ENCODE assay signal across 23 mouse cellular contexts in the genomic region with DNA sequence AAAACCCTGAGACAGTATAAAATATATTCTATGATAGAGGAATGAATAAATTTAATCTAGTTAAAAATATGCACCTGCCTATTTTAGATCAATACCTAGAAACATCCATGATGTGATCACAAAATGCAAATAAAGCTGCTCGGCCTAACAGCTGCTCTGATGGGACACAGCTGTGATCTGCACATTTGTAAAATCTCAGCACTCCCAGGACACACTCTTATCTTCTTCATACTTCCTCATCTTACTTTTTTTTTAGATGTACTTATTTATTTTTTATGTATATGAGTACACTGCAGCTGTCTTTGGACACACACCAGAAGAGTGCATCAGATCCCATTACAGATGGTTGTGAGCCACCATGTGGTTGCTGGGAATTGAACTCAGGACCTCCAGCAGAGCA. TPM values are rescaled to one million over a fixed set of nuclear protein-coding genes. Genes with fewer than 3 reads are reported as not detected.
DNase-seq lines count a peak whose midpoint lies in the region; ATAC-seq and TF ChIP-seq lines count a peak whose summit lies in the region.
"Had no signal": no experiment of that assay in that cellular context is flagged by ENCODE, and none has a peak within 500 bp of the region (broad histone marks: within the 10 kb centered on the region; RNA-seq: fewer than 3 reads in every experiment).

No protein-coding gene starts in this region.

- peaks cover 2% of the 10 kb centered on the region for H3K79me2 ChIP-seq in MEL (ENCODE audit: control insufficient read depth, insufficient read depth, low read length, poor library complexity)

- H3K9me3 ChIP-seq in neural tube, embryonic 15.5 days (replicated peaks) = no peaks in the 10 kb centered on the region
- no peaks in the 10 kb centered on the region for H3K9me3 ChIP-seq in MEL (replicated peaks; ENCODE audit: insufficient read depth, low read length)
- H3K9me3 ChIP-seq: G1E had no signal

- CTCF ChIA-PET in Patski (lab: Charles Lee) = interaction anchor here (1.2 kb wide), 1 partner anchor 18 kb away, joined by 3 read pairs; no protein-coding TSS in a partner anchor

- 50% methylated on average over 1 of the region's 1 CpGs for WGBS in neural tube, embryonic 15.5 days

- in situ Hi-C loops in Patski (cut with MboI; ENCODE audit: low pct_unique_long_range_greater_than_20kb) = no loop called here

- DNase-seq in heart, adult 11 months = peak; percentile 71
- DNase-seq in heart, postnatal 10 days = no peak
- DNase-seq in neural tube, embryonic 10.5 days (ENCODE audit: extremely low spot score, low spot score) = peak; percentile 3
- DNase-seq in MEL (ENCODE audit: low read depth, low spot score) (no peak), Patski (ENCODE audit: low read depth, low spot score) (no peak)
- no peak for DNase-seq in kidney, adult 18-20 months
- DNase-seq in cerebellum, adult 11-12 months = no peak
- DNase-seq: adrenal gland, adult 2 months; adrenal gland, adult 8-10 months; adrenal gland, postnatal 10 days; adrenal gland, postnatal 14 days; adrenal gland, postnatal 25 days; adrenal gland, postnatal 36 days; B cell, adult 2 months; cerebellum, adult 11 months; cerebellum, adult 18-20 months; cerebellum, adult 2 months; cerebellum, adult 8-10 months had no signal

- no peak overlapping the region for H3K4me3 ChIP-seq in neural tube, embryonic 15.5 days (replicated peaks)
- no peak overlapping the region for H3K4me3 ChIP-seq in MEL (ENCODE audit: control insufficient read depth in 1 of 2, insufficient read depth in 1 of 2, low read depth in 2 of 2, low read length in 2 of 2)

- no peaks in the 10 kb centered on the region for H3K4me1 ChIP-seq in neural tube, embryonic 15.5 days
- H3K4me1 ChIP-seq in MEL (ENCODE audit: control insufficient read depth in 1 of 2, insufficient read depth in 2 of 2, low read length in 2 of 2) = no peaks in the 10 kb centered on the region

- no peak overlapping the region for H3K4me2 ChIP-seq in neural tube, embryonic 15.5 days

- ATAC-seq in neural tube, embryonic 15.5 days (ENCODE audit: low FRiP score) = no peak
- no peak for ATAC-seq in Patski
- ATAC-seq: activated CD4-positive, CD25-positive, alpha-beta regulatory T cell, adult 4 months; CD4-positive, CD25-positive, alpha-beta regulatory T cell, adult 4 months had no signal

- POLR2A ChIA-PET in Patski (lab: Charles Lee) = interaction anchor here (1.2 to 1.8 kb wide), 2 partner anchors 18 to 166 kb away, joined by 3 to 7 read pairs; a partner anchor contains a TSS

- intact Hi-C loops in heart, postnatal 10 days (cut with DNase I) = no loop called here

- H3K9ac ChIP-seq in neural tube, embryonic 15.5 days (replicated peaks) = no peak overlapping the region
- H3K9ac ChIP-seq in MEL (ENCODE audit: control insufficient read depth, low read depth, low read length, poor library complexity, severe bottlenecking) = no peak overlapping the region

- TF ChIP-seq EP300 in MEL (IDR thresholded peaks at IDR 0.05; ENCODE audit: low read depth in 1 of 2, low read length in 2 of 2) = no peak

- TF ChIP-seq CTCF in MEL (IDR thresholded peaks at IDR 0.05 in 2 of 3, conservative IDR thresholded peaks at IDR 0.05 in 1 of 3; ENCODE audit: control insufficient read depth in 1 of 3, insufficient read depth in 1 of 3, low read depth in 2 of 3, low read length in 3 of 3, poor library complexity in 1 of 3, severe bottlenecking in 1 of 3) (no peak), Patski (IDR thresholded peaks at IDR 0.05) (peak; percentile 9)

- no peaks in the 10 kb centered on the region for H3K27me3 ChIP-seq in neural tube, embryonic 15.5 days (replicated peaks)
- H3K27me3 ChIP-seq in MEL (ENCODE audit: control insufficient read depth in 1 of 2, insufficient read depth in 2 of 2, low read length in 2 of 2) (no peaks in the 10 kb centered on the region), Patski (no peaks in the 10 kb centered on the region)
- H3K27me3 ChIP-seq: CH12.LX had no signal

- H3K36me3 ChIP-seq in neural tube, embryonic 15.5 days = peaks cover 20% of the 10 kb centered on the region
- peaks cover 0 to 38% of the 10 kb centered on the region in 2 experiments; a peak in 2 of 4 replicates for H3K36me3 ChIP-seq in MEL (ENCODE audit: control insufficient read depth in 1 of 2, insufficient read depth in 2 of 2, low read length in 2 of 2)

- TF ChIP-seq POLR2A in MEL (IDR thresholded peaks at IDR 0.05; ENCODE audit: control insufficient read depth in 1 of 2, insufficient read depth in 1 of 2, low read depth in 1 of 2, low read length in 2 of 2, poor library complexity in 1 of 2) = no peak

- TF ChIP-seq RAD21 in MEL (IDR thresholded peaks at IDR 0.05; ENCODE audit: low read depth, low read length) = no peak

- H3K27ac ChIP-seq in neural tube, embryonic 15.5 days (replicated peaks) = no peak overlapping the region
- no peak overlapping the region for H3K27ac ChIP-seq in MEL (ENCODE audit: control insufficient read depth, low read depth, low read length)

TF ChIP-seq in MEL, 35 proteins besides CTCF, POLR2A, EP300 and RAD21:
- TF ChIP-seq ZNF384 (IDR thresholded peaks at IDR 0.05; ENCODE audit: low read depth, low read length) = peak; percentile 64
- TF ChIP-seq GATA1 (IDR thresholded peaks at IDR 0.05; ENCODE audit: low read depth, low read length) = peak; percentile 40; the same call in 1 of the 2 replicates
- TF ChIP-seq ETS1 (IDR thresholded peaks at IDR 0.05; ENCODE audit: low read depth, low read length) = peak; percentile 32; the same call in 1 of the 2 replicates
- no peak for TF ChIP-seq MAX (IDR thresholded peaks at IDR 0.05; ENCODE audit: low read length)
- no peak for TF ChIP-seq MXI1 (IDR thresholded peaks at IDR 0.05; ENCODE audit: low read depth, low read length)
- no peak for TF ChIP-seq MEF2A (IDR thresholded peaks at IDR 0.05; ENCODE audit: extremely low read depth, insufficient replicate concordance, low read depth, low read length, poor library complexity, severe bottlenecking)
- TF ChIP-seq NELFE (IDR thresholded peaks at IDR 0.05; ENCODE audit: low read depth, low read length) = no peak
- no peak for TF ChIP-seq MAFK (IDR thresholded peaks at IDR 0.05; ENCODE audit: borderline replicate concordance, low read depth, low read length)
- no peak for TF ChIP-seq NRF1 (IDR thresholded peaks at IDR 0.05; ENCODE audit: insufficient read depth, low read depth, low read length, poor library complexity, severe bottlenecking)
- no peak for TF ChIP-seq ZKSCAN1 (IDR thresholded peaks at IDR 0.05; ENCODE audit: low read depth, low read length)
- TF ChIP-seq MAZ (IDR thresholded peaks at IDR 0.05; ENCODE audit: low read depth, low read length) = no peak
- no peak for TF ChIP-seq MYB (IDR thresholded peaks at IDR 0.05; ENCODE audit: low read depth, low read length)
- peak; percentile 73 for TF ChIP-seq RCOR1 (IDR thresholded peaks at IDR 0.05; ENCODE audit: low read depth, low read length)
- TF ChIP-seq SIN3A (IDR thresholded peaks at IDR 0.05; ENCODE audit: low read length) = no peak

RNA-seq across cellular contexts. Expression of a gene that starts 20.4 kb away (rescaled TPM):
- 10 to 100 TPM; 36.3 to 37.8 TPM for total RNA-seq in heart, postnatal 10 days (2021)
- polyA plus RNA-seq in neural tube, embryonic 15.5 days (2015; fragmentation: Nextera tagmentation; extraction: Ambion mirVana) = 55.8 and 56.0 TPM in 2 replicates
- total RNA-seq in MEL (2012; rRNA removed) = 44.9 and 48.7 TPM in 2 replicates
- polyA plus RNA-seq in MEL (2012; ENCODE audit: insufficient read depth in 1 of 2, insufficient read length in 2 of 2, low read depth in 1 of 2, low replicate concordance in 2 of 2, missing spikeins in 1 of 2) = 100 to 1,000 TPM in 1 of 2 experiments, 10 to 100 TPM in 1; 77.7 to 142 TPM
- polyA plus RNA-seq in Patski (2021) = 65.9 TPM

Comparison
In these comparisons a context has a peak if more than half of its experiments do, and no peak if none do; other contexts are left out.
1. DNase-seq: peak in heart, adult 11 months (single experiment) and neural tube, embryonic 10.5 days (single experiment); none in heart, postnatal 10 days (0 of 2), MEL (single experiment), Patski (single experiment), kidney, adult 18-20 months (single experiment) and cerebellum, adult 11-12 months (single experiment).